Mouse (Mus musculus) MEL (cell line): ENCODE measurements around the gene Rabggta. TPM values are rescaled to one million over a fixed set of nuclear protein-coding genes. Genes with fewer than 3 reads are reported as not detected.

Experiments used
- DNase-seq: peaks from one replicate; pipeline ENCODE4 v3.0.0; 2011; ENCODE audit warnings: low read depth, low spot score
- H3K27ac ChIP-seq: 2 replicates; pipeline ENCODE4 v1.5.1; 2012; ENCODE audit warnings: low read depth, mild to moderate bottlenecking, control low read depth, low read length, moderate library complexity; ENCODE audit not compliant: control insufficient read depth
- H3K27me3 ChIP-seq, 2 experiments: fragments of 150-350 bp in 1 of 2; sonication (generic) in 1 of 2; 2 replicates each; pipeline ENCODE4 v1.6.1; 2012; ENCODE audit warnings: low read length in 2 of 2, mild to moderate bottlenecking in 2 of 2, improper control_type of control experiment in 1 of 2, moderate library complexity in 1 of 2; ENCODE audit not compliant: insufficient read depth in 2 of 2, control insufficient read depth in 1 of 2
- H3K36me3 ChIP-seq, 2 experiments: 2 replicates each; pipeline ENCODE4 v1.6.1; 2012 to 2014; ENCODE audit warnings: low read length in 2 of 2, improper control_type of control experiment in 1 of 2, inconsistent platforms in 1 of 2, mild to moderate bottlenecking in 1 of 2; ENCODE audit not compliant: insufficient read depth in 2 of 2, control insufficient read depth in 1 of 2
- H3K4me1 ChIP-seq, 2 experiments: fragments of 150-350 bp in 1 of 2; sonication (generic) in 1 of 2; 2 replicates each; pipeline ENCODE4 v1.6.1; 2012; ENCODE audit warnings: low read length in 2 of 2, improper control_type of control experiment in 1 of 2, mild to moderate bottlenecking in 1 of 2; ENCODE audit not compliant: insufficient read depth in 2 of 2, control insufficient read depth in 1 of 2
- H3K4me3 ChIP-seq, 2 experiments: fragments of 150-350 bp in 1 of 2; sonication (generic) in 1 of 2; 2 replicates each; pipeline ENCODE4 v1.5.1; 2012; ENCODE audit warnings: low read depth in 2 of 2, low read length in 2 of 2, mild to moderate bottlenecking in 2 of 2, moderate library complexity in 2 of 2, control low read depth in 1 of 2, improper control_type of control experiment in 1 of 2; ENCODE audit not compliant: control insufficient read depth in 1 of 2, insufficient read depth in 1 of 2
- H3K79me2 ChIP-seq: 2 replicates; pipeline ENCODE4 v1.6.1; 2012; ENCODE audit warnings: mild to moderate bottlenecking, low read length, moderate library complexity; ENCODE audit not compliant: control insufficient read depth, poor library complexity, insufficient read depth
- H3K9ac ChIP-seq: 2 replicates; pipeline ENCODE4 v1.6.1; 2012; ENCODE audit warnings: low read depth, mild to moderate bottlenecking, control low read depth, low read length, moderate library complexity; ENCODE audit not compliant: control insufficient read depth, poor library complexity, severe bottlenecking
- H3K9me3 ChIP-seq: fragments of 150-350 bp; sonication (generic); replicated peaks from 2 replicates; pipeline ENCODE4 v1.6.1; 2012; ENCODE audit warnings: mild to moderate bottlenecking, low read length, improper control_type of control experiment, moderate library complexity; ENCODE audit not compliant: insufficient read depth
- BHLHE40 ChIP-seq: IDR thresholded peaks from 2 replicates; pipeline ENCODE4 v1.6.1; 2012; ENCODE audit warnings: low read depth, mild to moderate bottlenecking, inconsistent platforms, low read length, improper control_type of control experiment, borderline replicate concordance
- CHD1 ChIP-seq: IDR thresholded peaks from 2 replicates; pipeline ENCODE4 v1.6.1; 2012; ENCODE audit warnings: low read depth, mild to moderate bottlenecking, inconsistent platforms, low read length, improper control_type of control experiment
- E2F4 ChIP-seq: IDR thresholded peaks from 2 replicates; pipeline ENCODE4 v1.6.1; 2011; ENCODE audit warnings: low read depth, low read length, improper control_type of control experiment, borderline replicate concordance
- ELF1 ChIP-seq: IDR thresholded peaks from 2 replicates; pipeline ENCODE4 v1.6.1; 2014; ENCODE audit warnings: low read depth, mild to moderate bottlenecking, inconsistent platforms, low read length, improper control_type of control experiment, moderate library complexity
- EP300 ChIP-seq, 2 experiments: IDR thresholded peaks; 2 replicates each; pipeline ENCODE4 v1.6.1; 2011; ENCODE audit warnings: improper control_type of control experiment in 2 of 2, low read length in 2 of 2, low read depth in 1 of 2, mild to moderate bottlenecking in 1 of 2
- ETS1 ChIP-seq: IDR thresholded peaks from 2 replicates; pipeline ENCODE4 v1.6.1; 2012; ENCODE audit warnings: low read depth, mild to moderate bottlenecking, inconsistent platforms, low read length, improper control_type of control experiment, moderate library complexity
- MAFK ChIP-seq: IDR thresholded peaks from 2 replicates; pipeline ENCODE4 v1.6.1; 2011; ENCODE audit warnings: low read depth, mild to moderate bottlenecking, low read length, improper control_type of control experiment, borderline replicate concordance
- MAX ChIP-seq: IDR thresholded peaks from 2 replicates; pipeline ENCODE4 v1.6.1; 2011; ENCODE audit warnings: low read length, improper control_type of control experiment
- MEF2A ChIP-seq: IDR thresholded peaks from 2 replicates; pipeline ENCODE4 v1.6.1; 2014; ENCODE audit warnings: low read depth, mild to moderate bottlenecking, inconsistent platforms, low read length, improper control_type of control experiment; ENCODE audit not compliant: poor library complexity, insufficient replicate concordance, severe bottlenecking; ENCODE audit errors: extremely low read depth
- MXI1 ChIP-seq: IDR thresholded peaks from 2 replicates; pipeline ENCODE4 v1.6.1; 2011; ENCODE audit warnings: mild to moderate bottlenecking, low read depth, low read length, improper control_type of control experiment
- NELFE ChIP-seq: IDR thresholded peaks from 2 replicates; pipeline ENCODE4 v1.6.1; 2011; ENCODE audit warnings: low read depth, low read length, improper control_type of control experiment
- POLR2AphosphoS2 ChIP-seq: IDR thresholded peaks from 2 replicates; pipeline ENCODE4 v1.6.1; 2011; ENCODE audit warnings: low read length, improper control_type of control experiment
- POLR2AphosphoS5 ChIP-seq: IDR thresholded peaks from 2 replicates; pipeline ENCODE4 v1.6.1; 2012; ENCODE audit warnings: low read depth, borderline replicate concordance, mild to moderate bottlenecking, inconsistent platforms, low read length, moderate library complexity, mixed read lengths
- RAD21 ChIP-seq: IDR thresholded peaks from 2 replicates; pipeline ENCODE4 v1.6.1; 2011; ENCODE audit warnings: mild to moderate bottlenecking, low read depth, low read length, improper control_type of control experiment
- TAL1 ChIP-seq: IDR thresholded peaks from 2 replicates; pipeline ENCODE4 v1.6.1; 2012; ENCODE audit warnings: mild to moderate bottlenecking, inconsistent platforms, low read length, moderate library complexity, mixed read lengths
- TBP ChIP-seq: IDR thresholded peaks from 2 replicates; pipeline ENCODE4 v1.8.0; 2011; ENCODE audit warnings: low read depth, low read length, improper control_type of control experiment
- UBTF ChIP-seq: IDR thresholded peaks from 2 replicates; pipeline ENCODE4 v1.6.1; 2012; ENCODE audit warnings: low read depth, mild to moderate bottlenecking, inconsistent platforms, low read length, improper control_type of control experiment, moderate library complexity, borderline replicate concordance; ENCODE audit not compliant: insufficient read depth
- USF1 ChIP-seq: IDR thresholded peaks from 2 replicates; pipeline ENCODE4 v1.6.1; 2014; ENCODE audit warnings: low read depth, mild to moderate bottlenecking, inconsistent platforms, low read length, improper control_type of control experiment, moderate library complexity
- ZC3H11A ChIP-seq: IDR thresholded peaks from 2 replicates; pipeline ENCODE4 v1.6.1; 2012; ENCODE audit warnings: low read depth, mild to moderate bottlenecking, inconsistent platforms, low read length, improper control_type of control experiment
- ZMIZ1 ChIP-seq: IDR thresholded peaks from 2 replicates; pipeline ENCODE4 v1.6.1; 2012; ENCODE audit warnings: low read depth, mild to moderate bottlenecking, inconsistent platforms, low read length, improper control_type of control experiment, moderate library complexity
- ZNF384 ChIP-seq: IDR thresholded peaks from 2 replicates; pipeline ENCODE4 v1.6.1; 2012; ENCODE audit warnings: low read depth, mild to moderate bottlenecking, inconsistent platforms, low read length, improper control_type of control experiment
- polyA plus RNA-seq, 2 experiments: library from polyadenylated mRNA; stranded (reverse) in 1 of 2; unstranded in 1 of 2; fragments of >175 nt in 1 of 2; fragments of >200 nt in 1 of 2; gene quantifications; 2 replicates each; pipeline versions ENCODE4 v1.2.1 to v1.2.4; 2012; ENCODE audit warnings: low replicate concordance in 2 of 2, low read depth in 1 of 2; ENCODE audit not compliant: insufficient read length in 2 of 2, insufficient read depth in 1 of 2, missing spikeins in 1 of 2
- total RNA-seq: library from RNA; depleted of rRNA; stranded (reverse); fragments of 300-350 nt; gene quantifications from 2 replicates; pipeline ENCODE4 v1.2.3, GENCODE M21; 2012

Rabggta gene
- total and polyA plus RNA-seq, 3 experiments = 22.8 to 32.0 TPM; not detected in 1

- H3K9ac ChIP-seq = no peak overlapping the region
- no peak for DNase-seq
- H3K9me3 ChIP-seq = no peaks in the 10 kb centered on the region
- peaks cover 23 to 41% of the 10 kb centered on the region in 2 experiments for H3K4me1 ChIP-seq
- peaks cover 0 to 30% of the 10 kb centered on the region in 2 experiments; a peak in 2 of 4 replicates for H3K36me3 ChIP-seq
- H3K79me2 ChIP-seq = no peaks in the 10 kb centered on the region
- no peaks in the 10 kb centered on the region for H3K27me3 ChIP-seq
- TF ChIP-seq ZC3H11A = no peak
- no peak for TF ChIP-seq ZMIZ1
- H3K4me3 ChIP-seq = no peak overlapping the region
- no peak overlapping the region for H3K27ac ChIP-seq
Measured at GRCm38 (mm10) chr14:55735334-55735733, 13.3 kb upstream of the Rabggta start.

- no peak for DNase-seq
- H3K36me3 ChIP-seq = peaks cover 0 to 31% of the 10 kb centered on the region in 2 experiments; a peak in 2 of 4 replicates
- H3K4me3 ChIP-seq = no peak overlapping the region
- H3K27me3 ChIP-seq = no peaks in the 10 kb centered on the region
- no peaks in the 10 kb centered on the region for H3K79me2 ChIP-seq
- H3K27ac ChIP-seq = no peak overlapping the region
- H3K9ac ChIP-seq = no peak overlapping the region
- H3K4me1 ChIP-seq = peaks cover 25 to 45% of the 10 kb centered on the region in 2 experiments
- TF ChIP-seq MEF2A = no peak
- no peak for TF ChIP-seq EP300 (IDR thresholded peaks at IDR 0.05; ENCODE audit: low read depth in 1 of 2, low read length in 2 of 2)
- no peak for TF ChIP-seq UBTF
- no peak for TF ChIP-seq TAL1
- TF ChIP-seq USF1 = no peak
- no peak for TF ChIP-seq ELF1
- TF ChIP-seq RAD21 = no peak
- no peak for TF ChIP-seq POLR2AphosphoS2
- no peak for TF ChIP-seq TBP
- no peak for TF ChIP-seq POLR2AphosphoS5
- no peak for TF ChIP-seq ETS1
- TF ChIP-seq MAFK = no peak
- no peak for TF ChIP-seq NELFE
- TF ChIP-seq E2F4 = no peak
- no peak for TF ChIP-seq MAX
- TF ChIP-seq BHLHE40 = no peak
- TF ChIP-seq ZNF384 = no peak
- TF ChIP-seq CHD1 = no peak
- TF ChIP-seq MXI1 = no peak
- no peaks in the 10 kb centered on the region for H3K9me3 ChIP-seq
Measured at GRCm38 (mm10) chr14:55734869-55735268, 12.8 kb upstream of the Rabggta start.
